Mouse (Mus musculus): Measurements from ENCODE around the gene Cfap99.

Cfap99 gene

DNA sequence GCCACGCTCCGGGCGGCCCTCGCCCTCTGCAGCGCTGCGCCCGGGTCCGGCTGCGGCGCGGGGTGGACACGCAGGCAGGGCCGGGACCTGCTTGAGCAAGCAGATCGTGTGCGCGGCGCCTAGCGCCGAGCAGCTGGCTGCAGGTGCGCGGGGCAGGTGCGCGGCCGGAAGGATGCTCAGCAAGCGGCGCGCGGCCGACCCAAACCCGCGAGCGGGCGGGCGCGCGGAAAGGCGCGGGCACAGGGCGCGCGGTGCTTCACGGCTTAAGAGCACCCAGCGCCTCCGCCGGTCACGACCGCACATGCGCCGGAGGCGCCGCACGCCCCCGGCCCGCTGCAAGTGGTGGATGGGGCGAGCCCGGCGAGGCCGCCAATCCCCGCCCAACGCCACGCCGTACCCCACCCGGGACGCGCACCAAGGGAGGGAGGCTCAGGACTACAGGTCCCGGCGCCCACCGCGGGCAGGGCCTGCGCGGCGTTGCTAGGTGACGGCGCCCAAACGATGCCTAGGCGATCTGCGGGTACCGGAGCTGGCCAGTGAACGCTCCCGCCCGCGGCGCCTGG, at the start of gene Cfap99, which contains the start of gene Zfyve28:
Cfap99 (plus strand) TSS at position 447 of the 563 bp plus-strand sequence.
Zfyve28 (minus strand) TSS at position 296 of the 563 bp plus-strand sequence.
- DNase-seq: peak; percentile 7 to 9

DNA sequence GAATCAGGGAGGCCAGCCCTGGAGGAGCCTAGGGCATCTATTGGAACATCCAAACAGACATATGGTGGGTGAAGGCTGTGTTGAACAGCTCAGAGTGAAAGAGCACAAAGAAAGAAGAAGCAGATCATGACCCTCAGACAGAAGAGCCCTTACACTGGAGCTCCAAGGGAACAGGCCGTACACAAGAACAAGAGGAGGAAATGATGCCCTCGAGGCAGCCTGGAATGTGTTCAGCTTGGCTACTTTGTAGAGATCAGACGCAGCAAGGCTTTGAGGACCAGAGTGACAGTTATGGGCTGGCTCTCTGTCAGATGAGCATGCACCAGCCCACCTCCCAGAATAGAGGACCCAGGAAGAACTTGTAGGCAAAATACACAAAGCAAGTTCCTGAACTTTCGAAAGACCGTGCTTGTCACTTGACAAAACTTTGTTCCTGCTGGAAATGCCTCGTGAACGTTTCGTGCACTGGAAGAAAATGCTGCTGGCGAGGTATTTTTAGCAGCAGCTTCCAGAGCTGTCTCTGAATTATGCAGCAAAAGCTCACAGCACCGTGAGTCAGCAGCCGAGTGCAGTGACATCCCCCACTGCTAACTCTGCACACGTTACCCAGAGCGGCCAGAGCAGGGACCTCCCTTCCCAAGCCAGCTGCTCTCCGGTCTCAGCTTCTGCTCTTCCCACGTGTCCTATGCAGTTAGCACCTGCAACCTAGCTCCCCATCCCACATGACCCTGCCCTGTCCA, 46.0 kb upstream of the Cfap99 start:
- no peak for DNase-seq

DNA sequence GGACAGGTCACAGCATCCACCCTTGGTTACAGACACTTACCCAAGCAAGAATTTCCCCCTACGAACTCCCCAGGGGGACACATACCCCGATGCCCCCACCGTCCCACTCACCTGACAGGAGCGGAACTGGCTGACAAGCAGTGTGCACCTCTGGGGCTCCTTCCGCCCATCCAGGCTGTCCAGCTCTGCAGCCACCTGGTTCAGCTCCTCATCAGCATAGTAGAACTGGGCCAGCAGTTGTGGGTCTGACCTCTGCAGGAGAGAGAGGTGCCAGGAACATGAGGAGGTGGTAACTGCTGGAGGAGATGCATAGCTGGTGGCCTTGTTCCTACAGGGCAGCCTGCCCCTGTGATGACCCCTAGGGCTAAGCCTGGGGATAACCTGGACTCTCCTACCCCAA, 45.3 kb upstream of the Cfap99 start:
- DNase-seq: no peak

DNA sequence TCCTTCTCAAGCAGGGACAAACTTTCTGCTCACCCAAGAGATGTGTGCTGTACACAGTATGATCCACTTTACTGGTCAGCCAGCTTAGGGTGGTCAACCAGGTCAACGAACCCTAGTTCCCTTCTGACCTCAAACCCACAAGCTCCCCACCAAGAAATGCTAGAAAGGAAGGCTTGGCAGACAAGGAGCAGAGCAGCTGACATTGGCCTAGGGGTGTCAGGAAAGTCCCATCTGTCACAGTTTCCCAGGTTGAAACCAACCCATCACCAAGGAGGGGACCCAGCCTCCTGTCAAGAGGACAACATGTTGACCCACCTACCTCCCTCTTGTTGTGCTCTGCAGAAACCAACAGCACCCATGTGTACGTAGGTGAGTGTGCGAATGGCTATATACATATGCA, 42.0 kb upstream of the Cfap99 start:
- DNase-seq: no peak

DNA sequence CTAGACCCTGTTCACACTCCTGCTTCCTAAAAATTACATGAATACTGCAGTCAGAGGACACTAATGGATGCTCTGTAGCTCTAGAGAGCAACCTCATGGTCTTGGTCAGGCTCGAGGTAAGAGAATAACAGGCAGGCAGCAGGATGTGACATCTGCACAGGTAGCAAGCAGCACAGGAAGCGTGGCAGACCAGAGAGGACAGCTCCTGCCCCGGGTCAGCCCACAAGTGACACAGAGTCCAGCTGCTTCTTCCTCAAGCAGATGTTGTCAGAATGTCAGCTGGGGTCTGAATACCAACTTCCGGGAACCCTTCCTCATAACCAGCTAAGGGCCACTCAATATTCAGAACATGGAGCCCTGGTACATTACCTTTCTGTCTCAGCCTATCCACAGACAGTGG, 39.3 kb upstream of the Cfap99 start:
- DNase-seq: no peak

DNA sequence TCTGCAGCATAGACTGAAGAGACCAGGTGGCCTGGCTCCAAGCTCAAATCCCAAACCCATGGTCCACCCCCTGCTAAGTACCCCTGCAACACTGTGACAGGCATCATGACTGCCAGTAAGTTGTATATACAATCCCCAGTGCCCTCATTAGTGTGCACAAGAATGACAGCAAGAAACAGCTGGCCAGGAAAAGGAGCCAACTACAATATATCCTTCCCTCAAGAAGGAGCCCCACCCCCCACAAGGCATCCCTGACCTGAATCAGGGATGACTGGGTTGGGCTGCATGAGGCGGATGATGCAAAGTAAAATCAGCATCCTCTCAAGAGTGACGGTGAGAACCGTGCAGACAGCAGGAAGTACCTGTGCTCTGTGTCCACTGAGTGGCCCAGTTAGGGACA, 38.3 kb upstream of the Cfap99 start:
- DNase-seq: no peak

DNA sequence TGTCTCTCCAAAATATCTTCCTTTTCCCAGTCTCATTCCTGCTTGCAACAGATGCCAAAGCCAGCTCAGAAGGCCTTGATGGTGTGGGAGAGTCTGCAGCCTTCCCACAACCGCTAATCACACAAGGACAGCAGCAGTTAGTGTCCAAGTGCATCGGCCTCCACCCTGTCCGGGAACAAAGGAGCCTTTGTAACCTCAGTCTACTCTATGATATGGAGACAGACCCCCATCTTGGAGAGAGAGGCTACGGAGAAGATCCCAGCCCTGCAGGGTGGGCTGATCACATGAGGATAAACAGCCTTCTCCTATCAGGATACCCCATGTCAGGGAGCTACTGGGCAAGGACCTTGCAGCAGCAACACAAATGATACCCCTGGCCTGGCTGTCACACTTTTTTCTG, 36.6 kb upstream of the Cfap99 start:
- no peak for DNase-seq

DNA sequence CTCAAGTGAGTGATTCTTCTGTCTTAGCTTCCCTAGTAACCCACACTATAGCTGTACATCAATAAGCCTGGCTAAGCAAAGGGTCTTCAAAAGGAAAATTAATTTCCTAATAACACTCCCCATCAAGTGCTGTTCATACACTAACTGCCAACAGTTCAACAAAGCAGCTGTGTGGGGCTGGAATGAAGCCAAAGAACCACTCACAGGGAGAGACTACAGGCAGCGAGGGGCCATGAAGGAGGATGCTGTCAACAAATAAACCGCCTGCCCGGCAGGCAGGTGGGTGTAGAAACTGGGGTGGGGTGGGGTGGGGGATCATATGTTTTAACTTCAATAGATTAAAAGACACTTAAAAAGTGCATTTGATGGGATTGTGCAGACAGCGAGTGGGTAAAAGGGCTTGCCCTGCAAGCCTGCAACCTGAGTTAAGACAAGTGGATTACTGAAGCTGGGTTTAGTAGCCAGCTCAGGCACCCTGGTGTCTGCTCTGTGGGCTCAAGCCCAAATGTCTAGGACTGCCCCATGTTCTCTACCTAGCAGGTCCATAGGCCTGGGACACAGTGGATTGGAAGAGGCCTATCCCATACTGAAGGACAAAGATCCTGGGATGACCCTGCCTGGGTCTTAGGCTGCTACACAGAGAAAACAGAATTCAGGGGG, 36.0 kb upstream of the Cfap99 start:
- DNase-seq: no peak

DNA sequence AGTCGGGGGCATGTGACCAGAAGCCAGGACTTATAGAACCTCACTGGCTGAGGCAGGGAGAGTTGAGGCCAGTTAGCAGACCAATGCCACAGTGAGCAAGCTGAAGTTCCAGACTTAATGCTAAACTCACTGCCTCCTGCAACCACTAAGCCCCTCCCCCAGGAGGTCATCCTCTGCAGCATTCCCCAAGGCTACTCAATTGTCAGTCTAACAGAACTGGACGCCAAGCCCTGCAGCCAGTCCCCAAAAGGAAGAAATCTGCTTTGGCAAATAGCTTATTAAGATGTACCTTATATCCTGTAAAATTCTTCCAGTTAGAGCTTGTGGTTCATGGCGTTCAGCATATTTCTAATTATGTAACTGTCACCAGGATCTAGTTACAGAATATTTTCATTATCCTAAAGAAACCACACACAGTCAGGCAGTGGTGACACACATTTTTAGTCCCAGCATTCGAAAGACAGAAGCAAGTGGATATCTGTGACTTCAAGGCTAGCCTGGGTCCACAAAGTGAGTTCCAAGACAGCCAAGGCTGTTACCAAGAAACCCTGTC, 35.4 kb upstream of the Cfap99 start:
- no peak for DNase-seq

DNA sequence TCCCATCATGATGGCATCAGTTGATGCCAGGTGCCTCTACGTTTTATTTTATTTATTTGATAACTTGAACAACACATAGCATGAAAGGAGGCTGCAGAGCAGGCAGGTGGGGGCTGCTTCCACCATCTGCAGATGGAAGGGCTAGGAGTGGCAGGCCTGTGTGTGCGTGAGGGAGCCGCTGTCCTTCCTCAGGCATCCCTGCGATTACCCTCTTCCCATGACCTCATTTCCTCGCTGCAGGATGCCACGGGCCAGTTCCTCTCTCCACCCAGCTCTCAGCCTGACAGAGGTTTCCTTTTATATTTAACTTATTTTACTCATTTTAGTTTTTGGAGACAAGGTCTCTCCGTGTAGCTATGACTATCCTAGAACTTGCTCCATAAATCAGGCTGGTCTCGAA, 34.1 kb upstream of the Cfap99 start:
- DNase-seq: no peak

DNA sequence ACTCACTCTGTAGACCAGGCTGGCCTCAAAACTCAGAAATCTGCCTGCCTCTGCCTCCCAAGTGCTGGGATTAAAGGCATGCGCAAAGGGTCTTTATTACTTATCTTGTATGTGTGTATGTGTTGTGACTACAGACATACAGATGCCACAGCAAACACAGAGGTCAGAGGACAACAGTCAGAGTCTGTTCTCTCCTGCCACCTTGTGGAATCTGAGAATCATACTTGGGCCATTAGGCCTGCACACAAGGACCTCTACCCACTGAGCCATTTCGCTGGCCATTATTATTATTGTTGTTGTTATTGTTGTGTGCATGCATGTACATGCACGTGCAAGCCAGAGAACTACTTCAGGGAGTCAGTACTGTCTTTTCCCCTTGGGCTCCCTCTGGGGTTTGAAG, 33.2 kb upstream of the Cfap99 start:
- no peak for DNase-seq

DNA sequence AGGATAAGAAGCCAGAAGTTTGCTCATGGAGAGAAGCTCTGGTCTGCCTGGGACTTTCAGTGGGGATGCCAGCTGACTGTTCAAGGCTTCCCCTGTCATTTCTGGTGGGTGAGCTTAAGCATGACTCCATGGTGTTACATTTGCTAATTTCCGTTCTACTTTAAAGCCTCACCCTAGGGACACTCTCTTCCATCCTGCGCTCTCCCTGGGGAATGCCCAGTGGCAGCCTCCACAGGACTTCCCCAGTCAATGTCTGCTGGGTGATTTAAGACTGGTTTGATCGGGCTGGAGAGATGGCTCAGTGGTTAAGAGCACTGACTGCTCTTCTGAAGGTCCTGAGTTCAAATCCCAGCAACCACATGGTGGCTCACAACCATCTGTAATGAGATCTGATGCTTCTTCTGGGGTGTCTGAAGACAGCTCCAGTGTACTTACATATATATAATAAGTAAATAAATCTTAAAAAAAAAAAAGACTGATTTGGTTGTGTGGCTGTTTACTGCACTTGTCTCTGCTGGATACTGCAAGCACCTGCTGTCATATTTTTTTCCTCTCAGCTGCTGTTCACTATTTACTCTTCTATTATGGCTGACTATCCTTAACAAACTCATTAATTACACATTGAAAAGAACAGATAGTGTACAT, 29.1 kb upstream of the Cfap99 start:
- DNase-seq: no peak

DNA sequence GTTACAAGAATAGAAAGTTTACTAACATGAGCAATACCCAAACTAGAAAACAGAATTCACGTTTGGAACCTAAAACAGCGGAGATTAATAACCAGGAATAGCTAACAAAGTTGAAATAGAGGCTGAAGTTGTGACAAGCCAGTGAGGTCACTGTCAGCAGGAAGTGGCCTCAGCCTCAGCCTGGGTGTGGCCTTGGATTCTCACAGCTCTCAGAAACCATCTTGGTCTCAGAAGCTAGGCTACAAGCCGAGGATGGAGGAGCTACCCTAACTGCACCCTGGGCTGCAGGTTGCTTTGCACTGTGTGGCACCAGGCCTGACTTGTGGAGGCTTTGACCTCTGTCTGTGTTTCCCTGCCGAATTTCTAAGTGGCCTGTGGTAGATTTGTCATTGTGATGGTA, 22.3 kb upstream of the Cfap99 start:
- no peak for DNase-seq

DNA sequence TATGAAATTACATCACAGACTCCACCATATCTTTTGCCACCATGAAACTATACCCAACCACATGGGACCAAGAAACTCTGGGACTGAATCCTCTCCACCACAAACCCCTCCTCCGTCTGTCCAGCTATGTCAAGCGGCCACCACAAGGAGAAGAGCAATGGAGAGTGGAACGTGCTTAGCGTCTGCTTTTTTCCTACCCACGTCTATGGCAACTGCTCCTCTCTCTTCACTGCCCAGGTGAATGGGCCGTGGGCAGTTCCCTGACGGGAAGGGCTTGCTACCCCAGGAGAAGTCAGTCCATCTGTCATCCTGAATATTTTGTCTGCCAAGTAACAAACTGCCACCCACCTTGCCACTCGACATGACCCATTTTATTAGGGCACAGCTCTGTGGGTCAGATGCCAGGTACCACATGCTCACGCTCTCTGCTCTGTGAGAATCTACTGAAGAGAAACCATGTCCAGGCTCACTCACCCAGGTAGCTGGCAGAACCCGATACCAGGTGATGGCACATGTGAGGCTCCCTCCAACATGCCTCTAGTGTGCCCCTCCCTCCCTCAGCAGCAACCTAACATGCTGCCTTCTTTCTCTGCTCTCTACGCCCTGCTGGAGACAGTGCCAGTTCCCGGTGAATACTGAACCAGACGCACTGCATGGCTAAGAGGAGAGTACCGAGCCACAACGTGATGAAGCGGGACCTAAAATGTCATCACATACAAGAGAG, 19.0 kb upstream of the Cfap99 start:
- DNase-seq: no peak

DNA sequence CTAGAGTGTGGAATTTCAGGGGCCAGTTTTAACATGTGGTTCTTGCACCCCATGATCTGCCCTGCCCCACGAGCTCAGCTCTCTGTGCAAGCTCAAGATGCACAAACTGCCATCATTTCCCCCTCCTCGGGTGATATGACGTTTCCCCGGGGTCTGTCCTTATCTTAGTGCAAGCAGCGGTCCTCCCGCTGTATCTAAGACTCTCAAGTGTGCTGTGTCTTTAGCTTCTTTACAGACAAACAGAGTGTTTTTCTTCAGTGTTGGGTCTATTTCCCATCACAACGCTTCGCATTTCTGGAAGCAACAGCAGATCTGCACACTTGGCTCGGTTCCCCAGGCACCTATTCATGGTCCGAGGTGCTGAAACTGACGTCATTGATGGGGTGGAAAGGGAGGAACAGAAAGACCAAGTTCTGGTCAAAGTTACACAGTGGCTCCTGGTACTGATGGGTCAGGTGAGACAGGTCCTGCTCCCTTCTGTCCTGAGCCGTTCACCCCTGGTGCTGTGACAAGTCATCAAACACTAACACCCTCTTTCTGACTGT, 18.4 kb upstream of the Cfap99 start:
- no peak for DNase-seq

DNA sequence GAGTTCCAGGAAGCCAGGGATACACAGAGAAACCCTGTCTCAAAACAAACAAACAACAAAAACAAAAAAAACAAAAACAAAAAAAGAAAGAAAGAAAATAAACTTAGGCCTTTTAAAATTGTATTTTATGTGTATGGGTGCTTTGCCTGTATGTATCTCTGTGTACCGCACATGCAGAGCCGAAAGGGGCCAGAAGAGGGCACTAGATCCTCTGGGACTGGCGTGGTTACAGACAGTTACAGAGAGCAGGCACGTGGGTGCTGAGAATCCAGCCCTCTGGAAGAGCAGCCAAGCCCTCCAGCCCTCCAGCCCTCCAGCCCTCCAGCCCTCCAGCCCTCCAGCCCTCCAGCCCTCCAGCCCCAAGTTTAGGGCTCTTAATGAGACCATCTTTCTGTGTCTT, 16.7 kb upstream of the Cfap99 start:
- DNase-seq: peak in 1 of 2 experiments; percentile 46

DNA sequence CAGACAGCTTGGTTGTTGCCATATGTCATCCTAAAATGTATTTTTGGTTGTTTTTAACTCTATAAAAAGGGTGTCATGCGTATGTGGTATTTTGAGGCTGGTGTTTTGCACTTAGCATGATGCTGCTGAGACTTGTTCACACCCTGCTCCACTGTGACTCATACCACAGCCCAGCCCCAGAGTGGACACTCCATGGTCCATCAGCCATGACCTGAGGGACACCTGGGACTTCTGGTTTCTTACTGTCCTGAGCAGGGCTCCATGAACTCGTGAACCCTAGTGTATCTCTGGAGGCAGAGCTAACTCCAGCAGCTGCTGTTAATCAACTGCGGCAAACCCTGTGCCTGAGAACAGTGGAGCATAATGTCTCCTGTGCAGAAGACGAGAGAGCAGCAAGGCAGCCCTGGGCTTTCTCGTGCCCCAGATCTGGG, 15.1 kb upstream of the Cfap99 start:
- no peak for DNase-seq

DNA sequence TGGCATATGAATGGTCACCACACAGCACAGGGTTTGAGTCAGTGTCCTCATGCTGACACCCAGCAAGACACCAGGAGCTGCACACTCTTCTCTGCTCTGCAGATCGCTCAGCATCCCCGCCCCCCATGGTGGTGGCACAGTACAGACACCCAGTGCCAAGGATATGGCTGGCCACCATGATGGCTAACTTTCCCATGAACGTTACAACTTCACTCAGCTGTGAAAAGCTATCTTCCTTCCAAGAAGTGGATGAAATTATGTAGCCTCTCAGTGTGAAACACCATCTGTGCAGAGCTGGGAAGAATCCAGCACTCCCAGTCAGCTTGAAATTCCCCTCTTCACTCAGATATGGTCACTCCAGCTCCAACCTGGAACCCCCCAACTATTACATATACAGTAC, 14.1 kb upstream of the Cfap99 start:
- DNase-seq: no peak

DNA sequence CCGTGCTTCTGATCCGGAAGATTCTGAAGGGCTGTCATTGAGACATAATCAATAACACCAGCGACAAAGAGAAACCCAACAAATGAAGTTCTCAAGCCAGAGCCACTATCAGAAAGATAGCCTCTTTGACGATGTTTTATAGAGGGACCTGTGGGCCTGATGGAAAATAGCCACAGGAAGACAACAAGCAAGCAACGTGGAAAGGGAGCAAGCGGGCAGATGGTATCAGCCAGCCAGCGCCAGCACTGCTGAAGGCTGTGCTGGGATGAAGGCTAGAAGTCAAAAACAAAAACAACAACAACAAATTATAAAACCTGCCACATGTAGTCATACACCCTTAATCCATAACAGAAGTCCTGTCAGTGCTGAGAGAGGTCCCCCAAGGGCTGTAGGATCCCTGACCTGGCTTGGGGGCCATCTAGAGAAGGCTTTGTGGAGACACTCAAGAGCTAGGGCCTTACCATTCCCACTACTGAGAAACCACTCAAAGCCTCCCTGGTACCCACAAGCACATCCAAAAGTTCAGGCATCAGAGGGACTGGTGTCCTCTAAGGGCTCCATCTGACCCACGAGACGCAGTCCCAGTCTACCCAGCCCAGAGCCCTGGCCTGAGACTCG, 13.6 kb upstream of the Cfap99 start:
- DNase-seq: no peak

DNA sequence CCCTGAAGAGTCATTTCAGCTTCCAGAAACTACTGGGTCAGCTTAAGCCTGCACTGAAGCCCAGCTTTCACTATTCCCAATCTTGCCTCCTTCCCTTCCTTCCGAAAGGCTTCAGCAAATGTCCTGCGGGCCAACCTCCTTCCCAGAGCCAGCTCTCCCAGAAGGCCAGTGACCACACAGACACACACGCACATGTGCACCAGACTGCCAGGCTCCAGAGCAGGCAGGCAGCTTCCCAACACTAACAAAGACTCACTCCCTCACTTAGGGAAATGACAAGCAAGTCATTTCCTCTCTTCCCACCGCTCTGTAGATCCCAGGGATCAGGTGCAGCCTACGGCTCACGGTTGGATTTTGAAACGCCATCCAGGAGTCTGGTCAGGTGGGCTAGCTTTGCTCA, 12.2 kb upstream of the Cfap99 start:
- DNase-seq: no peak

DNA sequence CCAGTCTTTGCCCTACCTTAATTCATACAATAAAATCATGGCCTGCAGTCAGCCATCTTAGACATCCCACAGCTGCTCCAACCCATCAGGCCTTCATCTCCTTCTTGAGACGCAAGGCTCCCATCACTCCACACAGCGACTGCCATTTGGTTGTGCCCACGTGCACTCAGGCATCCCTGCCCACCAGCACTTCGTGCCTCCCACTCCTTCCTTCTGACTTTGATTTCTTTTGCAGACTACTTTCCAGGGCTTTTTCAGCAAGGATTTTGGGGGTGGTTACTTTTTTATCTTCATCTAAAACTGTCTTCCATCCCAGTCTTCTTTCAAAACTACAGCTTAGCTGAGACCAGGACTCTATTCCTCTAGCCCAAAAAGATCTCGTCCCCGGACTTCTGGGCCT, 11.7 kb upstream of the Cfap99 start:
- no peak for DNase-seq

DNA sequence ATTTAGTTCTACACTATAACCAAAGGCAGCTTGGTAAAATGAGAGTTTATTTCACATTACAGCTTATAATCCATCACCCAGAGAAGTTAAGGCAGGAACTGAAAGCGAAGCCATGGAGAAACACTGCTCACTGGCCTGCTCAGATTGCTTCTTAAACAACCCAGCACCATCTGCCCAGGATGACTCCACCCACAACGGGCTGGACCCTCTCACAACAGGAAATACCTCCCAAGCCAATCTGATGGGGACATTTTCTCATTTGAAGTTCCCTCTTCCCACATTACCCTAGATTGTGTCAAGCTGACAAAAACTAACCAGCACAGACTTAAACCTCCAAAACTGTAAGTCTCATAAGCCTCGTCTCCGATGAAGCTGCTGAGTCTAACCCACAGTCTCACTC, 10.3 kb upstream of the Cfap99 start:
- DNase-seq: no peak

Data from spleen, adult 18-20 months (tissue).